Mouse (Mus musculus) testis, adult 2 months (tissue): ENCODE results near the gene Hoxb9.

Experiments
- CTCF ChIP-seq: fragments of 200-500 bp; IDR thresholded peaks from 2 replicates; pipeline ENCODE4 v1.5.1; 2012; ENCODE audit warnings: low read depth, mild to moderate bottlenecking, inconsistent platforms, low read length, moderate library complexity; ENCODE audit not compliant: control insufficient read depth, insufficient read depth, insufficient replicate concordance
- POLR2A ChIP-seq: fragments of 200-500 bp; IDR thresholded peaks from 2 replicates; pipeline ENCODE4 v1.6.1; 2012; ENCODE audit warnings: low read depth, mild to moderate bottlenecking, inconsistent platforms, low read length, moderate library complexity; ENCODE audit not compliant: control insufficient read depth

GRCm38 (mm10) chr11:96255996-96256445 is 15.2 kb upstream of the Hoxb9 start:
- TF ChIP-seq CTCF (no peak), POLR2A (no peak)
